Mouse (Mus musculus): Measurements from ENCODE around the gene Mcub.

The Mcub gene

DNA sequence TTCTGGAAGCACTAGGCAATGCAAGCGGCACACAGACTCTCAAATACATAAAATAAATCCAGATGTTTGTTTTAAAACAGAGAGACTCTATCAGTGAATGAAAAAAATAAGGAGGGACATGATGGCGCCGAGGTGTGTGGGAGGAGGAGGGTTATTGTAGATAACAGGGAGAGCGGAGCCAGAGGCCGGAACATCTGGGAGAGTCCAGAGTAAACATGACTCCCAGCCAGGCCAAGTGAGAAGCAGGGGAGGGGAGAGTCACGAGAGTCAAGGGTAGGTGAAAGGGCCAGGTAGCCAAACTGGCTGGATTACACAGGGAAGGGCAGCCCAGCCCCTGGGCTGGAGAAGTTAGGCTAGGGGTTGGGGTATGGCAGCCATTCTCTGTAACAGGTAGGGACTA lies 73.4 kb downstream of the Mcub start:
- no peak for DNase-seq (ENCODE audit: low read depth, low spot score)

DNA sequence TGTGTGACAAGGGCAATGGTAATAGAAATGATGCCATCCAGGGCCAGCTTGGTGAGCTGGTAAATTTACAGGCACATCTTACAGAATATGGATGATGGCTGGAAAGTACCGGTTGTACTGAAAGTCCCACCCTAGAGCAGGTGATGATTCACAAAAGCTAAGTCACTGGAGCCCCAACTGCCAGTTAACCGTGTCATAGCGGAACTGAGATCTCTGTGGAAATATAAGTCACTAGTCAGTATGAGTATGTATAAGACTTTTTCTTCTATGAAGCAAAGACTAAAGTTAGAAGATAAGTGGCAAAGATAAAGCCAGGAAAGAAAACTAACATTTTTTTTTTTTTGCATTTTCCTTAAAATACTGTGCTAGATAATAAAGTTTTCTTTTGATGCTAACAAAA lies 76.9 kb downstream of the Mcub start:
- no peak for DNase-seq (ENCODE audit: low read depth, low spot score)

DNA sequence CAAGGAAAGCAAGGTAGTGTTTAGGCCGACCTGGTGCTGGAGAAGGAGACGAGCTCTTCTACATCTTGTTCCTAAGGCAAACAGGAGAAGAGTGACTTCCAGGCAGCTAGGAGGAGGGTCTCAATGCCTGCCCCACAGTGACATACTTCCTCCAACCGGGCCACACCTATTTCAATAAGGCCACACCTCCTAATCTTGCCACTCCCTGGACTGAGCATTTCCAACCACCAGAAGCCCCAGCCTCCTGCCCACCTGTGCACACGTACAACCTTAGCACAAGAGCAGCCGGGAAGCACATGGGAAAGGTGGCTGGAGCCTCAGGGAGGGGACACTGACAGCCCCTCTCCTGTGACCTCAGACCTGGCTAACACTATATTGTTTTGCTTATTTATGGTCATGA lies 78.0 kb downstream of the Mcub start:
- no peak for DNase-seq (ENCODE audit: low read depth, low spot score)

DNA sequence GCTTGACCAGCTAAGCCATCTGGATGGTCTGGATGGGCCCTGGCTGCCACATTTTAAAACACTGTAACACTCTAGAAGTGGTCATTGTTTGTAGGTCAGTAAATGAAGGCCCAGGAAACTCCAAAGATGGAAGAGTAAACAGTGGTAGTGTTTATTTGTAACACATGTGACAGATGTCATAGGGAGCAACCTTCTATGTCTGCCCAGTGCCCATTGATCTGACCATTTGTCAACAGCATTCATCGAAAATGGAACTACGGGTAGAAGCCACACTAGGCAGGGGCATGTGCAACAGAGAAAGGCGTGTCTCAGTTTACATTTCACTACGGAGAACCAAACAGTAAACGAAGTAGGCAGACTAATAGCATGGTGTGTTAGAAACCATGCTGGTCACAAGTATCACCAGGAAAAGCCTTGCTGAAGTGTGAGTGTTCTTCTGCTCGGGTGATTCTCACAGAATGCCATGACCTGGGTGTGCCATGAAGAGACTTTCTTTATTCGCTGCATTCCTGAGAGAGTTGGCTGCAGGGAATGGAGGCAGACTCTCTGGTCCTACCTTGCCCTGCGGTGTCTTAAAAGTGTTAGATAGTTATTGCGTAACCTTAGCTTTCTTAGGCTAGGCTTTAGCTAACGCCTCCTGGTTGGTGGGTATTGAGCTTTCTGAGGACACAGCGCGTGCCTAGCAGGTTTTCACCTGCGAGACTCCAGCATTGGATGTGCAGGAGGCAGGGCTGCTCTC lies 82.1 kb downstream of the Mcub start:
- no peak for DNase-seq (ENCODE audit: low read depth, low spot score)

DNA sequence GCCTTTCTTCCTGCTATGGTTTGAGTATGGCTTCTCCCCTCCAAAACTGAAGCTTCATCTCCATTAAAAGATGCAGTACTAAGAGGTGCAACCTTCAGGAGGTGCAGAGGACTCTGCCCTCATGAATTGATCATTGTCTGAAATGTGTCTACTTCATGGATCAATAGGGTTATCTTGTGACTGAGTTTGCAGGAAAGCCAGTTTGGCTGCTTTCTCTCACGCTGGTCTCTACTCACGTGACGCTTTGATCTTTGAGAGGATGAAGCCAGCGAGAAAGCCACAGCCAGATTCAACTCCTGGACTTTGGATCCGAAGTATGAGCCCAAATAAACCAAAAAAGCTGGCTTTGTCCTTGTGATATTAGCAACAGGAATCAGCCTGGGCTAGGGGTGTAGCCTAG lies 83.6 kb downstream of the Mcub start:
- no peak for DNase-seq (ENCODE audit: low read depth, low spot score)

DNA sequence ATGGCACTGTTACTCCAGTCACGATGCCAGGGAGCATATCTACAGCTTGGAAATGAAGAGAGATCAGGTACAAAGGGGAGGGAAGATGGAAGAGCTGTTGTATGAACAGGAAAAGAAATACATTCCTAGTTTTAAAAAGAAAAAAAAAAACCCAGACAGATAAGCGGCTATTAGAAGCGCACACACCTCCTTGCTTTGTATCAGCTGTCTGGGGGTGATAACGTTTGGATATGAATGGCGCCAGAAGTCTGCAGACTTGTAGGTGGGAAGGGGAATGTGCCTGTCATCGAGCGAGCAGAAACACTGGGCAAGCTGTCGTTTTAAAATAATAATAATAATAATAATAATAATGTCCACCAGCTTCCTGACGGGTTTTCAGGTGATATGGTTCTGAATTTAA lies 84.4 kb downstream of the Mcub start:
- DNase-seq (ENCODE audit: low read depth, low spot score), result no peak

DNA sequence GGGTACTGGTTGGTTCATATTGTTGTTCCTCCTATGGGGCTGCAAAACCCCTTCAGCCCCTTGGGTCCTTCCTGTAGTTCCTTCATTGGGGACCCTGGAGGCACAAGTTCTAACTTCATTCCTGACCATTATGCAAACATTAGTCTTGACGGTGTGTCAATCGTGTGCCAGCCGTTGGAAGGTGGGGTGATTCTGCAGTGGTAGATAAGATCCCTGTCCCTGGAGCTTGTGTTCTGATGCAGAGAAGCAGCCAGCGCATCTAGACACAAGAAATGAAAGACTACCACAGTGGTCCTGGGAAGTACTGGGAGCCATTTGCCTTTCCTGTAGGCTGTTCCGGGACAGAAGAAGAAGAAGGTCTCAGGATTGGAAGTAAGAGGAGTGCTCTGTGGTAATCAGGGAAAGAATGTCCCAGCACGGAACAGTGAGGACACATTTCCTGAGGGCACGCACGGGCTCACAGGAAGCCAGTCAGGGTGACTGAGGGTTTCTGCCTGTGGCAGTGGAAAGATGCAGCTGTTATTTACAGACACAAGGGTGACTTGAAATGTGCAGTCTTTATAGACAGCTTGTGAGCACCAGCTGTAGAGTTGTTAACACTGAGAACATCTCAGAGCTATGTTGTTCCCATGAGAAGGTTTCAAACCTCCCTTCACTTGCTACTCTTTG lies 88.9 kb downstream of the Mcub start:
- no peak for DNase-seq (ENCODE audit: low read depth, low spot score)

DNA sequence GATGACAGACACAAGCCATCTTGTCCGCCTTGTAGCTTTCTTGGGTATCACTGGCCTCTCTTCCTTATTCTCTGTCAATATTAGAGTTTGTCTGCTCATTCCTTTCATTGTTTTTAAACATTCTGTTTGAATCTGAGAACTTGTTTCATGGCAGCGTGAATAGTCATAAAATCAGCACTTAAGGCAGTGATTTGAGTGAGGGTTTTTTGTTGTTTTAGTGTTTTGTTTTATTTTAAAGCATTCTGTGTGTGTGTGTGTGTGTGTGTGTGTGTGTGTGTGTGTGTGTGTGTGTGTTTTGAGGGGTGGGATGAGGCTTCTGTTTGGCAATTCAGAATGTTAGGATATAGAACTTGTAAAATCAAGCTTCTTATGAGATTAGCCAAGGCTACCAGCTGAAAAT lies 90.1 kb downstream of the Mcub start:
- no peak for DNase-seq (ENCODE audit: low read depth, low spot score)

DNA sequence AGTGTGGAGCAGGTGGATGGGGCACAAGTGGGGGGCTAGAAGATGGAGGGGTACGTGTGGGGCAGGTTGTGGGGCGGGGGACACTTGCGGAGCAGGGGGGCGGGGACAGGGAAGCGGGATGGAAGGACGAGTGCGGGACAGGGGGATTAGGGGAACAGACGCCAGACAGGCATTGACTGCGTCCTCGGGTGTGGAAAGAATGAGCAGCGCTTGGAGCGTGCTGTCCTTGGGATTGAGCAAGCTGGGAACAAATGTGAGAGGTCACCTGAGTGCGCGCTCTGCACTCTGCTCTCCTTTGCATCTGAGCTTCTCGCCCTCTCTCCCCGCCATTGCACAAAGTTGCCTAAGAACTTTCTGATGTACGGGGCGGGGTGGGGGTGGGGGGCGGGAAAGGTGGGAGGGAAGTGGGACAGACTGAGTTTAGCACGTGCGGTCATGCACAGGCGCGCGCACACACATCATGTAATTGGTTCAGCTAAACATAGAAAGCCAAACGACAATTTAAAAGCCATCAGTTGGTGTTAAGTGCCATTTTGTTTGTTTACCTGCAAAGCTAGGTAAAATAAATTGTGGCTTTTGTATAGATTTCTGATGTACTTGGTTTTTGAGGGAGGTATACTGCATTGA lies 90.8 kb downstream of the Mcub start:
- DNase-seq (ENCODE audit: low read depth, low spot score), result peak; percentile 44

DNA sequence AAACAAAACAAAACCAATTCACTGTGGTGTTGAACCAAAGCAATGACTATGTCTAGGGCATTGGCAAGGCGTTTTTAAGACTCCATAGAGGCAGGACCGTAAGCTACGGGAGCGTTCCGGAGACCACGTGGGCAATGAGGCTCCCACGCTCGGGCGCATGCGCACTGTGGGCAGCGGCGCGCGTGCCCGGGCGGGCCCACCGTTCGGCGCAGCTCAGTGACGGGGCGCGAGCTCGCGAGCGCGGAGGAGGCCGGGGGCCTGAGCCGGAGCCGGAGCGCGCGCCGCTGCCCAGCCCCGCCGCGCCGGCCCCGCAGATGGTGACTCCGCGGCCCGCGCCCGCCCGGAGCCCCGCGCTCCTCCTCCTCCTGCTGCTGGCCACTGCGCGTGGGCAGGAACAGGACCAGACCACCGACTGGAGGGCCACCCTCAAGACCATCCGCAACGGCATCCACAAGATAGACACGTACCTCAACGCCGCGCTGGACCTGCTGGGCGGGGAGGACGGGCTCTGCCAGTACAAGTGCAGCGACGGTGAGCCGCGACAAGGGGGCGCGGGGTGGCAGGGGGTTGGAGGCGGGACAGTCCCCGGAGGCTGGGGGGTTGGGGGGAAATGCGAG lies 91.5 kb downstream of the Mcub start, which contains the start of gene Pla2g12a:
TSS of gene Pla2g12a (plus strand) at position 202 of the 617 bp plus-strand sequence.
- DNase-seq (ENCODE audit: low read depth, low spot score), result peak; percentile 91

DNA sequence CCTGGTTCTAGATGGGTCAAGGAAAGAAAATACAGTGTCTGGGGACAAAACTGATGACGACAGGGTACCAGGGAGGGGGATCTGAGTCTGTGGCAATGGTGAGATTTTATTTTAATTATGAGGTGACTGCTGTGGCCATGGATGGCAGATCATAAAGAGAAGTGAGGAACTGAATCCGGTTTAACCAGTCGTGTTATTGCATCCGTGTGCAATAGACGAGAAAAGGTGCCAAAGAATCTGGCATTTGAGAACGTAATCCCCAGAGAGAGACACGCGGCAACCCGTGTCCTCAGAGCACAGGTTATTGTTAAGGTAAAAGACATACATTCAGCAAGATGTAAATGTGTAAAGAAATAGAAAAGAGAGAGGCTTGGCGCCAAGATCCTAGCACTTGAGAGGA lies 92.7 kb downstream of the Mcub start:
- DNase-seq (ENCODE audit: low read depth, low spot score), result no peak

Data from forelimb bud, embryonic 11.5 days (tissue).